Mouse (Mus musculus): ENCODE data around the gene 5730522E02Rik. TPM values are rescaled to one million over a fixed set of nuclear protein-coding genes. Genes with fewer than 3 reads are reported as not detected.
"Not testable (repeated sequence)": the region's sequence is repeated elsewhere in the genome, so short reads cannot be mapped to it uniquely, and the experiment has no call there.

Gene 5730522E02Rik
- total RNA-seq (2015; ENCODE audit: low replicate concordance) = not detected in 2 replicates
- not detected in 2 replicates for total RNA-seq (2017; ENCODE audit: low replicate concordance)

DNA sequence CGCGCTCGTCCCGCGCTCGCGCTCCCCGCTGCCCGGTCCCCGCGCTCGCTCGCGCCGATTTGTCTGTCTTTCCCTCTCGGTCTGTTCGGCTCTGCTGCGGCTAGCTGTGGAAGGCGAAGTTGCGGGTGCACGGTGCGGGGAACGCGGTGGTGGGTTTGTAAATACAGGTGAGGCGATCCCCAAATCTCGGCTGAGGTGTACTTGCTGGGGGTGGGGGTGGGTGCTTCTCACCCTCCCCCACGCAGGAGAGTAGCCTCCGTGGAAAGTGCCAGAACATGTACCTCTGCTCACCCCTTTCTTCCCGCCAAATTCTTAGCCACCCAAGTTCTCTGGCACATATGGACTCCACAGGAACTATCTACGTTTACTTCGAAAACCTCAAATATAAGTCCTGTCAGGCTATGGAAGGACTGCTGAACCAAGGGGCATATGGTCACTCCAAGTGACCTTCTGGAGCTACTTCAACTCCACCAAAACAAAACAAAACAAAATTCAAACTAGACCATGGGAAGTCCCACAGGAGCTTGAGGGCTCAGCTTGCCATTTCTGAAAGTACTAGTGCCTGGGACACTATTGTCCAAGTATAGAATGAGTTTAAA, at the start of gene 5730522E02Rik:
TSS of gene 5730522E02Rik (minus strand) at position 182 of the 599 bp plus-strand sequence.
- no peak for ATAC-seq (replicated peaks; ENCODE audit: low FRiP score, poor library complexity, severe bottlenecking)

DNA sequence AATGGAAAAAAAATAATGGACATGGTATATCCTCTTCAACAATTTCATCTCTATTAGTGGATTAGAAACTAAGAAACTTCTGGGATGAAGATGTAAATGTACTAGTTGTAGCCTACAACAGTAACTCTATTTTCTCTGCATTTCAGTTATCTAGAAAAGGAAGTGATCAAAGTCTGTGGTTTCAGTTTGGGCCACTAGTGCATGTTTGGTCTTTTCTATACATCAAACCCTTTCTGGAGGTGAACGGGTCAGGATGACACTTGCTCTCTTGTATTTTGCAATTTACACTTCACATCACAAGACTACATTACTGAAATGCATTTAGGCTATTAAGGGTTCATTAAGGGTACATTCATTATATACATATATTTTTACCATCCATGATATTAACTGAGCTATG, 26.0 kb upstream of the 5730522E02Rik start:
- no peak for ATAC-seq (replicated peaks; ENCODE audit: low FRiP score, poor library complexity, severe bottlenecking)

DNA sequence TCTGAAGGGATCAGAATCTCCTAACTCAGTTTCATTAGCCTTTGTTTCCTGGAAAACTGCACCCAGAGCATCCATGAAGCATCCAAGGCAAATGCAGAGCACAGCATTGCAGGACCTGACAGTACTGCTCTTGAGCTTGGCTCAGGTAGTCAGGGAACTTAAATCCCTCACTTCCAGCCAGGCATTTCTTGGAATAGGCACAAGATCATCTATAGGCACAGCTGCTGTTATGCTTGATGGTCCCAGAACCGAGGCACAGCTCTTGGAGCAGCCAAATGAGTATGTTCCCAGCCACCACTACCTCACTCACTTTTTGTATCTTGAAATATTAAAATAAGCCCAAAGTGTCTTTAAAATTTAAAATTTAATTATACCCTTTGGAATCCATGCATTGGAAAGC, 19.3 kb upstream of the 5730522E02Rik start:
- ATAC-seq (replicated peaks; ENCODE audit: low FRiP score, poor library complexity, severe bottlenecking) = no peak

DNA sequence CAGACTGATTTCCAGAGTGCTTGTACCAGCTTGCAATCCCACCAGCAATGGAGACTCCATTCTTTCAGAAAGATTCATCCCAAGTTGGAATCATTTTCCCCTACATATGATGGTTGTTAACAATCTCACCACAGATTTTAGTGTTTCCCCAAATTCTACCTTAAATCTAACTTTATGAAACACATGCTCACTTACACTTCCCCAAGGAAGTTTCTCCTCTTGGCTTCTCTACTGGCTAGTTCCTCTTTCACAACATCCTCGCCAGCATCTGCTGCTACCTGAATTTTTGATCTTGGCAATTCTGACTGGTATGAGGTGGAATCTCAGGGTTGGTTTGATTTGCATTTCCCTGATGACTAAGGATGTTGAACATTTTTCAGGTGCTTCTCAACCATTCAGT, 3.1 kb upstream of the 5730522E02Rik start:
- not testable (repeated sequence) for ATAC-seq (replicated peaks; ENCODE audit: low FRiP score, poor library complexity, severe bottlenecking)

DNA sequence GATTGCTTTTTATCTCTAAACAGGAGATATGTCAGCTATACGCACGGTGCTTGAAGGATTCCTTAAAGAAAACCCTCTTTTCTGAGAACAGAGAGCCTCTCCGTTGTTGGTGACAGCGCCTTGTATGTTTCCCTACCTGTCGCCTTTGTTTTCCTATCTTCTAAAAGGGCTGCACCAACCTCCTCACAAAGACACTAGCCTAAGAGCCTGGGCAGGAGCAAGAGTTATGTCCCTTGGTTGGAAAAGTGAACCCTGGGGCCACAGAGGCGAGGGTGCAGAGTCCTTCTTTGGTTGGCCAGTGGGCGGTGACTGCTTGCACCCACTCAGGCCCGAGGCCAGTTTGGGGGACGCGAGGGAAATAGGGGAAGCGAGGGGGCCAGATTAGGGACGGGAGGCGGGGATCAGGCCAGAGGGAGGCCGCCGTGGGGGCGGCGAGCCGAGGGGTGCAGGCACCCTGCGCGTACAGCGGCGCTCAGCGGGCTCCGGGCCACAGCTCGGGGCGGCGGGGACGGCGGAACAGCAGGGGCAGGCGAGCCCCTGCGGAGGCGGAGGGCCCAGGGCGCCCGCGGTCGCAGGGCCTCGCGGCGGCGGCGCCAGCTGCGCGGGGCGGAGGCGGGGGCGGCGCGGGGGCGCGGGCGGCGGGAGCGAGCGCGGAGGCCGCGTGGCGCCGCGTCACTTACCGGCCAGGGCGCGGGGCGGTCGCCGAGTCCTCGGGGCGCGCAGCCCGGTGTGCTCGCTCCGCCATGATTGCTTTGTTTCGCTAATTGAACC, 567 bp downstream of the 5730522E02Rik start:
- ATAC-seq (replicated peaks; ENCODE audit: low FRiP score, poor library complexity, severe bottlenecking) = no peak

DNA sequence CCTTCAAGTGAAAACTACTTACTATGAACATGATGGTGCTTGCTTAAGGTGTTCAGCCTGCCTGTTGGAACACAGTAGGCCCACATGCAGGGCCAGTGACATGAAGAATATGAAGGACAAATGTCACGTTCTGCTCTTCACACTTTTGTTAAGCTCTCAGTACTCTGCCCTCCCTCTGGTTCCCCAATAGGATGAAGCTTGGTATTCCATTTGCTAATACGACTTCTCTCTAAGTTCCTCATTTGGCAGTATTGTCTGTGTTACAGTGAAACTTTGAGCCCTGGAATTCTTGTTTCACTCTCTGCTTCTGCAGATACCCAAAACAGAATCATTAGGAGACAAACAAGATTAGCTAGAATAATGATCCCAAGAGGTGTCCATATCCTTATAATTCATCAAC, 7.1 kb downstream of the 5730522E02Rik start:
- no peak for ATAC-seq (replicated peaks; ENCODE audit: low FRiP score, poor library complexity, severe bottlenecking)

DNA sequence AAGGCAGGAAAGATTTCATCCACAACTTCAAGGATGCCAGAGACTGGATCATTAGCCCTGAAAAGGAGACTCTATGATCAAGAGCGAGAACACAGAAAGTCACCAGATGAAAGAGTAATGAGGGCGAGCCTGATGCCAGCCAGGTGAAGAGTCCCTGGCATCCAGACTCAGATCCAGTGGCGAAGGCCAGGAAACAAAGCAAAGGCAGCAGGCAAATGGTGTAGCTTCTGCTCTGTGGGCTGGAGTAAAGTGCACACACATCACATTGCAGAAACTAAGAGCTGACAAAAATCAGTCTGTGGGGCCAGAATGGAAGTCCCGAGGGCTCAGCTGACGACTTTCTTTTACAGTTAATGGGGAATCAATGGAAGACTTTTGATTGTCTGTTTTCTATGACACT, 7.7 kb downstream of the 5730522E02Rik start:
- no peak for ATAC-seq (replicated peaks; ENCODE audit: low FRiP score, poor library complexity, severe bottlenecking)

DNA sequence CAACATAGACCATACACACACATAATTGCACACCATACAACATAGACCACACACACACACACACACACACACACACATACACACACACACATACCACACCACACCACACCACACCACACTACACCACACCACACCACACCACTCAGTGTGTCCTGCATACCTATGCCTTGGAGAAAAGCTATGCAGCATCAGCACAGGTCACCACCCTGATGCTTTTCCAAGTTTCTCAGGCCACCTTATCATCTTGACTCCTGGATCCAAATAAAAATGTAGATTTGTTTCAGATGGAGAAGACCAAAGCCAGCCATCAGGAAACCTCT, 8.8 kb downstream of the 5730522E02Rik start:
- no peak for ATAC-seq (replicated peaks; ENCODE audit: low FRiP score, poor library complexity, severe bottlenecking)

DNA sequence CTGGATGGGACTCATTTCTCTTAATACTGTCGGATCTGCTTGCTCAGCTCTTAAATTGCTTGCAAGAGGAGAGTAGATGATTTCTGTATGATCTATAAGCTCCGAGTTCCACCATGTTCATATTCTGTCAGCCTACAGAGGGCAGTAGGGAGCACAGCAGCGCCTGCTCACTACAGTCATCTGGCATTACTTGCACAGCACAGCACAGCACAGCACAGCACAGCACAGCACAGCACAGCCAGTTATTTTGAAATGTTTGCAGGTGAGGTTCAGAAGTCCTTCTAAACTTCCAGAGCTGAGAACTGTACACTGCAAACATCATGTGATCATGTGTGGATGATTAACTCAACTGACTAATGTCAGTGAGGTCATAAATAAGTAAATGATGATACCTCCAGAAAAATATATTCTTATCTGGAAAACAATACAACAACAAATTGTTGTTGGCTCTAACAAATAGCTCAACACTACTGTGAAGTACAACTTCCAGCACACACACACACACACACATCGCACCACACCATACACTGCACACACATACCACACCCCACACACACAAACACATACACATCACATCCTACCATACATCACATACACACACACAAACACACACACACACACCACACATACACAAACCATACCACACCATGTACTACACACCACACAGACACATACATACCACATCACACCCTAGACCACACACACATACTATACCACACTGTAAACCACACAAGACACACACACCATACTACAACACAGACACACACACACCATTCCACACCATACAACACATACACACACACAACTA, 9.4 kb downstream of the 5730522E02Rik start:
- ATAC-seq (replicated peaks; ENCODE audit: low FRiP score, poor library complexity, severe bottlenecking) = peak; percentile 70; the same call in 1 of the 2 replicates

DNA sequence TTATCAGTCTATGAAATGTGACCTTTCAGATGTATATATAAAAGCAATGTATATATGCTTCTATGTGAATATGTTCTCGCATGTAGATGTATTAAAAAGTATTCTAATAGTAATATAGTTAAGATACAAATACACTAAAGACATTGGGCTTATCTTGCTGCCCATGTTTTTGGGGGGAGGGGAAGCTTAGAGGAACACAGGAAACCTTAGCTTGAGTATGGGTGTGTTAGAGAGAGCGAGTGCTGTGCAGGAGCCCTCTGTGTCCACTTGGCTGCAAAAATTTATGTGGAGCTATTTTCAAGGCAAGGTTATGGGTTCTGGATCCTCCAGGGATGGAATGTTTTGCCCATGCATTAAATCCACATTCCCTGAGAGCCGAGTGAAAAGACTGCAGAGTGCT, 15.1 kb downstream of the 5730522E02Rik start:
- no peak for ATAC-seq (replicated peaks; ENCODE audit: low FRiP score, poor library complexity, severe bottlenecking)

DNA sequence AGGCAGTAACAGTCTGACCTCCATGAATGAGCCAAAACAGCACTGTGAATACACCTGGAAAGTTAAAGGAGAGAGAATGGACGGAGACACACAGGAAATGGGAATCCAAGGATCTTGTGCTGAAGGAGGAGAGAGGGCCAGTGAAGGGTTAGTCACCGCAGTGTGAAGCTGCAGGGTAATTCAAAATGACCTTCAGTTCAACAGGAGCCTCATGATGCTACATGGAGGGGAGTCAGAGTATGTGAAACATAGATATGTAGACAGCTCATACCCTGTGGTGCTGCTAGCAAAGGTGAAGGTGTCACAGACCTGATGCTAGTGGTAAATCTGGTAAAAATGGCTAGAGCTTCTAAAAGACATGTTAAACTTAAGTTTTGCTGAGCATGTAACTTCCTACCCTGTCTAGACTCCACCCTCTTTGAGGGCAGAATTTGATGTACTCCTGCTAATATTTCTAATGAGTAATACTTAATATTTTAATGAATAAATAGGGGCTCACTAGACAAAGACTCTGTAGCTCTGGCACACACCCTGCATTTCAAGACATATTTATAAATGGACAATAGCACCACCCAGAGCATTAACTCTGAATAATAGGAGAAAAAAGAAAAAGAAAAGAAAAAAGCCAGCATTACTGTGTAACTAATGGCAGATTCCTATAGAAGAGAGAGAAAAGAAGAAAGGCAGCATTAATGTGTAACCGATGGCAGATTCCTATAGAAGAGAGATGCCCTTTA, 23.2 kb downstream of the 5730522E02Rik start:
- ATAC-seq (replicated peaks; ENCODE audit: low FRiP score, poor library complexity, severe bottlenecking) = no peak

DNA sequence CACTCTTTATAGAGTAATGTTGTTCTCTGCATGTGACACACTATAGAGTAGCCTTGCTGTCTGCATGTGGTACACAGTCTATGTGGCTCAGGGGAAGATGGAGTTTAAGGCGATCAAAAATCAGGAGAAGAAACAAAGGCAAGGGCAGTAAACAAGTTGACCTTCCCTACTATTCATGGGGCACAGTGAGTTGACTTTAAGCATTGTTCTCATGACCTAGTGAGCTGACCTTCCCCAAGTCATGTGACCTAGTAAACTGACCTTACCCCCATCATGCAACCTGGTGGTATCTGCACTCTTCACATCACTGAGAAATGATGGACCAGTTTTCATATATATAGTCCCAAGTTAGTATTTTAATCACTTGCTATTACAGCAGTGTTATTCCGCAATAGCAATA, 40.0 kb downstream of the 5730522E02Rik start:
- ATAC-seq (replicated peaks; ENCODE audit: low FRiP score, poor library complexity, severe bottlenecking) = no peak

DNA sequence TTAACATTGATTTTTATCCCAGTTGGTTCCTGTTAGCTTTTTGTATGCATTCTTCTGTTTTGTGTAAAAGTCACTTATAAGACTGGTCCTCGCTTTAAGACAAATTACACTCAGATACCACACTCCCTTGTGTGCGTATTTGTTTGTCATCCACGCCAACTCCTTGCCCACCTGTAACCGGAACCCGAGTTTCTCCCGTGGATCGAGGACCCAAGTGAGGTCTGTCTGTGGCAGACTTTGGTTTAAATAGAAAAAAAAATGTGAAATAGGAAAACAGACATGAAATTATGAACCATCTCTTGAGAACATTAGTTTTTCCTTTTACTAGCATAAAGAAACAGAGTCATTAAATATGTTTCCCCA, 43.0 kb downstream of the 5730522E02Rik start:
- no peak for ATAC-seq (replicated peaks; ENCODE audit: low FRiP score, poor library complexity, severe bottlenecking)

DNA sequence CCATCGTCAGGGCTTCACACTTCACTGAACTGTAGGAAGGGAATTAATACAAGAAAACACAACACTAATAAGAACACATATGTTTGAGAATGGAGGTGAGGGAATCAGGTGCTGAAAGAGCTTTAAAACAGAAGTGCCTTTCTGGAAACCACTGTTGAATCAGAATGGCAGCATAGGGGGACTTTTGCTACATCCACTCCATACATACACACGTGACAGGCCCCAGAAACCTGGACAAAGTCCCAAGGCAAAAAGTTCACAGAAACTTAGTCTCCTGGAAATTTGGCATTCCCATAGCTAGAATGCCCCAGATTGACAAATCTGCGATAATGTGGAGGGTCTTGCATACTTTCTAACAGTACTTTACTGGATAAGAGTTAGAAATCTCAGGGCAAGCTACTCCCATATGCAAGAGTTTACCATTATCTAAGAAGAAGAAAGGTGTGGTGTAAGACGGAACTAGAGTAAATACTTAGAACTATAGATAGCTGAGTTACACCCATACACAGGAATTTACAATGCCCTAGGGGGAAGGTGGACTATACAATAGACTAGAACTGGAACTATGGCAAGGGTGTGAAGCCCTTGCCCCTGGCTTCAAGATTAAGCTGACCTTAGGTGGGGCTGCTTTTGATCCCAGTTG, 43.5 kb downstream of the 5730522E02Rik start:
- no peak for ATAC-seq (replicated peaks; ENCODE audit: low FRiP score, poor library complexity, severe bottlenecking)

DNA sequence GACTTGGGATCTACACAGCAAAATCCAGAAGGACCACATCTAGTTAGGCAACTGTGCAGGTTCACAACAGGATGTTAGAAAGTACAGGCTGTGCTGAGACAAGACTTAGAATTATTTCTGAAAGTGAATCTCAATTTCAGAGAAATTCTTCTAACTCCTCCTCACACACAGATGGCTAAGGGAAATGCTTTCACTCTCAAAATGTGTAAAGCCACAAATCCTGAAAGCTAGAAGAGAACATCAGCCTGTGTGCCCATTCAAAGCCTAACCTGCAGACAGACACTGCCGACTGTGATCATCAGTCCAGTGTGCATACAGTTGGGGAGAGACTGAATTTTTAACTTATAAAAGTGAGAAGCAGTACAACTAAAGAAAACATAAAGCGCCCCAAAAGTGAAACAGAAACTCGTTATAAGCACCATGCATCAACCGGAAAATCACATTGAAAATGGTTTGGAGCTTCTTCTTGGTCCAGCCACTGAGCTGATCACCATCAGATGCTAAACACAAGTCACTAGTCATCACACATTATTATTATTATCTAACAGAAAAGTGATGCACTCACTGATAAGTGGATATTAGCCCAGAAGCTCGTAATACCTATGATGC, 45.8 kb downstream of the 5730522E02Rik start:
- no peak for ATAC-seq (replicated peaks; ENCODE audit: low FRiP score, poor library complexity, severe bottlenecking)

DNA sequence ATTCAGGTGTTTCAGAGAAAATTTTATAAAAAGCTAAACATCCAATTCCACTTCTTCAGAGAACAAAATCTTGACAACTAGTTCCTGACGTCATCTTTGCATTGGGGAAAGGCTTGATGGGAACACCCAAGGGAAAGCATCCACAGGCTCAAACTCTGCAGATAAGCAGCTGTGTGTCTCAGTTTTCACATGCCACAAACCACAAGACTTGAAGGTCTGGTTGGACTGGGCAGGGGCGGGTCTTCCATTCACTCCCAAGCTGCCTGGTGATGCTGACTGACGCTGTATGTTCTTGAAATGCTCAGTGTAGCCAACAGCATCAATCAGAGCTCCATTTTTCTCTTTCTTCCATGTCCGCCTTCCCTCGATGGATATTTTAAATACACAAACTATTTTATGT, 49.2 kb downstream of the 5730522E02Rik start:
- ATAC-seq (replicated peaks; ENCODE audit: low FRiP score, poor library complexity, severe bottlenecking) = no peak

DNA sequence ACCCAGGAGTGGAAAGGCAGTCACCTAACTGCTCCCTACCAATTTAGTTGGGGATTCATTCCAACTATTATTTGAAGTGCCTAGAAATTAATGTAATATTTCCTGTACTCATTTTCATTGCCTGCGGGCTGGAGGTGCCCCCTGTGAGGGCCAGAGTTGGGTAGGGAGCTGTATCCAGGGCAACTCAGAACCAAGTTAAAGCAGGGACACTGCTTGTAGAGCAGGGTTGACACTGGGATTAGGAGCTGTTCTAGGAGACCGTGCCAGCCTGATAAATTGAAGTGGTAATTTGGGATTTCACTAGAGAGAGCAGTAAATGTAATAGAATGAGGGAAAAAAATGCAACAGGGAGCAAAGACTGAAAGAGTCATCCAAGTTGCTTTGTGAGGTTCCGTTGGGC, 51.5 kb downstream of the 5730522E02Rik start:
- no peak for ATAC-seq (replicated peaks; ENCODE audit: low FRiP score, poor library complexity, severe bottlenecking)

DNA sequence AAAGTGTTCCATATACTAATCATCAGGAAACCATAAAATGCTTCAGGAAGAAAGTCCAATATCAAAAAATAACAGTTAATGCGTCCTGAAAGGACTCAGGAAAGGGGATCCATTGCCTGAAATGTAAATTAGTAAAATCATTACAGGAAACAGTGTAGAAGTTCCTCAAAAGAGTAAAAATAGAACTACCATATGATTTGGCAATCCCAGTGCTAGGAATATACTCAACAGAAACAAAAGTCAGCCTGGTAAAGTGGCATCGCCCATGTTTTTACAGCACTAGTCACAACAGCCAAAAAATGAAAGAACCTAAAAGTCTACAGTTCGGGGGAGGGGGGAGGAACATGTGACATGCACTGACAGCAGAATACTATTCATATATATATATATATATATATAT, 70.5 kb downstream of the 5730522E02Rik start:
- no peak for ATAC-seq (replicated peaks; ENCODE audit: low FRiP score, poor library complexity, severe bottlenecking)

DNA sequence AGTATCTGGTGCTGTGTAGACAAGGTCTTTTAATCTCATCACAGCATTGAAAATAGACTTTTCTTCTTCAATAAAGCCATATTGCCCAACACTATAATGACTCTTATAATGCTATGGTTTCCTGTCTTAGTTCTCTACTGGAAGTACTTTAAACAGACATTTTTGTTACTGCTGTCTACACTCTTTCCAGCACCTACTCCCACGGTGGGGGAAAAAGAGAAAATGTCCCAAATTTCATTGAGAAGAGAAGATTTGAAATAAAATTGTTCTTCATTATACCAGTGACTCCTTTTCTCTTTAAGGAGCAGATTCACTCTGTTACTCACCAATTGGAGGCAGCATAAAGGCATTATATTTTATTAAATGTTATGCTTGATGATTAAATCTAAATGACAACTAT, 72.5 kb downstream of the 5730522E02Rik start:
- no peak for ATAC-seq (replicated peaks; ENCODE audit: low FRiP score, poor library complexity, severe bottlenecking)
